Mouse (Mus musculus) heart, adult 18-20 months (tissue): ENCODE results near the gene Slfn5. TPM values are rescaled to one million over a fixed set of nuclear protein-coding genes. Genes with fewer than 3 reads are reported as not detected.
"Not testable (repeated sequence)": the region's sequence is repeated elsewhere in the genome, so short reads cannot be mapped to it uniquely, and the experiment has no call there.

Experiments
- DNase-seq, 2 experiments: peaks; one replicate each; pipeline ENCODE4 v3.0.0; 2021 to 2022; ENCODE audit warnings: mixed read lengths in 1 of 2
- total RNA-seq, 2 experiments: library from RNA; stranded (reverse); gene quantifications; 2 replicates each; pipeline ENCODE4 v1.2.3; 2021

Slfn5 gene
- total RNA-seq, 2 experiments from 2014 or later, result 50.5 to 65.6 TPM

- no peak for DNase-seq
Observed at GRCm38 (mm10) chr11:82945636-82946035, 5.5 kb upstream of the Slfn5 start.

GRCm38 (mm10) chr11:82947457-82947856 lies 3.7 kb upstream of the Slfn5 start:
- DNase-seq, result peak in 1 of 2 experiments; percentile 51

GRCm38 (mm10) chr11:82949036-82949435 lies 2.1 kb upstream of the Slfn5 start:
- DNase-seq, result peak; percentile 55 to 74

GRCm38 (mm10) chr11:82951865-82952611 lies 889 bp downstream of the Slfn5 start:
- peak; percentile 86 to 91 for DNase-seq

GRCm38 (mm10) chr11:82952612-82953542 lies 1.7 kb downstream of the Slfn5 start:
- peak; percentile 67 to 68 for DNase-seq

- DNase-seq, result no peak
Observed at GRCm38 (mm10) chr11:82954631-82955030, 3.5 kb downstream of the Slfn5 start.

GRCm38 (mm10) chr11:82956925-82957324 lies 5.8 kb downstream of the Slfn5 start:
- no peak for DNase-seq

GRCm38 (mm10) chr11:82959613-82960012 lies 8.5 kb downstream of the Slfn5 start:
- DNase-seq, result peak; percentile 51 to 73

GRCm38 (mm10) chr11:82961743-82962142 lies 10.6 kb downstream of the Slfn5 start:
- DNase-seq, result no peak

- DNase-seq, result no peak
Observed at GRCm38 (mm10) chr11:82962215-82962614, 11.1 kb downstream of the Slfn5 start.

- DNase-seq, result peak; percentile 45 to 55
Observed at GRCm38 (mm10) chr11:82970712-82971589, 19.8 kb downstream of the Slfn5 start.

GRCm38 (mm10) chr11:82971590-82971974 lies 20.4 kb downstream of the Slfn5 start:
- no peak for DNase-seq

GRCm38 (mm10) chr11:82973916-82974315 lies 22.8 kb downstream of the Slfn5 start:
- peak in 1 of 2 experiments; percentile 63 for DNase-seq

GRCm38 (mm10) chr11:82982409-82982808 lies 31.3 kb downstream of the Slfn5 start:
- DNase-seq, result not testable (repeated sequence)

GRCm38 (mm10) chr11:82983193-82983592 lies 32.0 kb downstream of the Slfn5 start:
- no peak for DNase-seq

GRCm38 (mm10) chr11:82987621-82988020 lies 36.5 kb downstream of the Slfn5 start:
- DNase-seq, result no peak

- DNase-seq, result no peak
Observed at GRCm38 (mm10) chr11:82989357-82989756, 38.2 kb downstream of the Slfn5 start.

- peak; percentile 59 to 64 for DNase-seq
Observed at GRCm38 (mm10) chr11:82990612-82991385, 39.6 kb downstream of the Slfn5 start.

- peak; percentile 67 to 73 for DNase-seq
Observed at GRCm38 (mm10) chr11:82991469-82992166, 40.5 kb downstream of the Slfn5 start, which contains the start of gene Slfn9. TSS of gene Slfn9 (minus strand) at chr11:82991830.

GRCm38 (mm10) chr11:83013356-83013755 lies 62.2 kb downstream of the Slfn5 start:
- no peak for DNase-seq
